Mouse (Mus musculus) G1E (cell line): ENCODE measurements around the gene Fndc11. TPM values are rescaled to one million over a fixed set of nuclear protein-coding genes. Genes with fewer than 3 reads are reported as not detected.

Experiments used
- ATAC-seq: 2 replicates; pipeline ENCODE4 v1.8.0; 2016; ENCODE audit warnings: mild to moderate bottlenecking; ENCODE audit not compliant: insufficient number of reproducible peaks, poor library complexity, low FRiP score, severe bottlenecking; ENCODE audit errors: extremely low read depth
- DNase-seq: peaks from one replicate; pipeline ENCODE4 v3.0.0; 2012; ENCODE audit warnings: low spot score
- H3K27me3 ChIP-seq: 2 replicates; pipeline ENCODE4 v1.6.1; 2012; ENCODE audit warnings: mild to moderate bottlenecking, low read length, inconsistent platforms; ENCODE audit not compliant: insufficient read depth
- H3K36me3 ChIP-seq: replicated peaks from 2 replicates; pipeline ENCODE3; 2012; ENCODE audit warnings: mild to moderate bottlenecking, inconsistent platforms
- H3K4me1 ChIP-seq: 2 replicates; pipeline ENCODE4 v1.6.1; 2012; ENCODE audit warnings: low read depth, low read length, inconsistent platforms, mixed read lengths; ENCODE audit not compliant: insufficient read depth
- H3K4me3 ChIP-seq: 2 replicates; pipeline ENCODE4 v1.5.1; 2012; ENCODE audit warnings: low read depth, mild to moderate bottlenecking, inconsistent platforms, low read length, moderate library complexity, mixed read lengths
- H3K9me3 ChIP-seq: replicated peaks from 2 replicates; pipeline ENCODE4 v1.6.1; 2012; ENCODE audit warnings: inconsistent platforms
- CTCF ChIP-seq: IDR thresholded peaks from 2 replicates; pipeline ENCODE4 v1.5.1; 2012; ENCODE audit warnings: low read depth, low read length, inconsistent platforms, mixed read lengths
- GATA1 ChIP-seq: IDR thresholded peaks from 2 replicates; pipeline ENCODE4 v1.6.1; 2012; ENCODE audit warnings: borderline replicate concordance, low read length, inconsistent platforms, mixed read lengths
- GATA2 ChIP-seq: IDR thresholded peaks from 2 replicates; pipeline ENCODE4 v1.6.1; 2012; ENCODE audit warnings: low read depth, low read length, inconsistent platforms, borderline replicate concordance
- POLR2AphosphoS5 ChIP-seq: IDR thresholded peaks from 2 replicates; pipeline ENCODE4 v1.6.1; 2012; ENCODE audit warnings: low read depth, low read length, inconsistent platforms; ENCODE audit not compliant: insufficient replicate concordance
- TAL1 ChIP-seq: conservative IDR thresholded peaks from 2 replicates; pipeline ENCODE4 v1.6.1; 2012; ENCODE audit warnings: low read depth, low read length, inconsistent platforms, mixed read lengths
- polyA plus RNA-seq: library from polyadenylated mRNA; stranded (reverse); fragments of >175 nt; gene quantifications from 2 replicates; pipeline ENCODE4 v1.2.3, GENCODE M21; 2012
- total RNA-seq, 2 experiments: library from RNA; stranded (forward) in 1 of 2; stranded (reverse) in 1 of 2; fragments of 200-1000 nt in 1 of 2; fragments of >200 nt in 1 of 2; fragmentation: Nextera tagmentation in 1 of 2; gene quantifications; 2 replicates each; pipeline ENCODE4 v1.2.3; 2014 to 2017

Gene Fndc11
- not detected in 2 replicates for total RNA-seq (2014; fragmentation: Nextera tagmentation)
- total RNA-seq (2017): 0.23 TPM in 1 of 2 replicates, not detected in the other
- polyA plus RNA-seq: not detected in 2 replicates

DNA sequence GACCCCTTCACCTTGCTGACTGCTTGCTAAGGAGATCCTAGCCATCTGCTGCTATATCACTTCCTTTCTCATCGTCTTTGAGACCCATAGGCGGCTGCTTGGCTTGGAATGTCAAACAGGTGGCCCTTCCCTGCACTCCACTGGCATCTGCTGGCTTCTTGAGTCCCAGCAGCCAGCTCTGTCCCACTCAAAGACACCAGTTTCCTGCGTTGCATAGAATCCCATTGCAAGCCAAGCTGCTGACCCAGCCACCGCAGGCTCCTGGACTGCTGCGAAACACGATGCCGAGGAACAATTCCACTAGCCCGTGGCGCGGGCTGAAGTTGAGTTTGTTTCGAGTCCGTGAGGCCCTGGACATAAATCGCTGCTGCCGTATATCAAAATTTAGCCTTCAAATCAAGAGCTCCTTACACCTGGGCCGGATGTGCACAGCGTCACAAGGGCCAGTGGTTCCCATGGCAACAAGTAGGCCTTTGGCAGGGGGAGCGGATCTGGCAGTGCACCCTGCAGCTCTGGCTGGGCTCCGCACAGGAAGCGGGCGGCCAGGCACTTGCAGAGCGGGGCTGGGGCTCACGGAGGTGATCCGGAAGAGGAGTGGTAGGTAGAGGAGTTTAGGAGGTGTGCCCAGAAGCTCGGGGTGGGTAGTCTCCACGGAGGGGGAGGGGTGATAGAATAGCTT lies at the start of gene Fndc11:
TSS of gene Fndc11 (plus strand) at position 476 of the 679 bp plus-strand sequence.
- H3K4me1 ChIP-seq: no peaks in the 10 kb centered on the region
- no peak for DNase-seq
- TF ChIP-seq TAL1: no peak
- no peak for TF ChIP-seq POLR2AphosphoS5
- TF ChIP-seq GATA1: no peak
- no peak for TF ChIP-seq CTCF
- TF ChIP-seq GATA2: no peak
- peaks cover 19% of the 10 kb centered on the region for H3K27me3 ChIP-seq
- ATAC-seq: no peak
- no peak within 1 kb of the TSS for H3K4me3 ChIP-seq
- H3K36me3 ChIP-seq: no peaks in the 10 kb centered on the region
- no peaks in the 10 kb centered on the region for H3K9me3 ChIP-seq

GRCm38 (mm10) chr2:181174646-181175045 lies 45.2 kb upstream of the Fndc11 start:
- no peaks in the 10 kb centered on the region for H3K36me3 ChIP-seq
- no peak for ATAC-seq
- TF ChIP-seq GATA1 (no peak), POLR2AphosphoS5 (no peak), CTCF (no peak), GATA2 (no peak), TAL1 (no peak)
- no peaks in the 10 kb centered on the region for H3K9me3 ChIP-seq
- H3K4me1 ChIP-seq: no peaks in the 10 kb centered on the region
- no peak overlapping the region for H3K4me3 ChIP-seq
- H3K27me3 ChIP-seq: peaks cover 4% of the 10 kb centered on the region
- no peak for DNase-seq

DNA sequence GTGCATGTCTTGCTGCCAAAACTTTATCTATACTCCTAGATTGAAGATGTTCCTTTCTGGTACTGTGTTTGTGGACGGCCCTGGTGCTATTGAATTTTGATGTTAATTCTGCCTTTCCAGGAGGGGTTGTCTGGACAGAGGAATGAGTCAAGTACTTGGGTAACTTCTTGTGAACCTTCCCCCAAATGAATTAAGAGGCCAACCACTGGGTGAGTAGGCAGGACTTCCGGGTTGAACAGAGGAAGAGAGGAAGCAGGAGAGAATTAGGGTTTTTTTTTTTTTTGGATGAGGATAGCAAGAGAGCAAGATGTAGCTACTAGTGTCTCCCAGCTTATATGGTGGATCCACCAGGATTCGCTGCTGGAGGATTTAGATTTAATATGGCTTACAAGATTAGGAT lies 41.8 kb upstream of the Fndc11 start:
- peaks cover 8% of the 10 kb centered on the region for H3K27me3 ChIP-seq
- ATAC-seq: no peak
- no peak for TF ChIP-seq TAL1
- TF ChIP-seq GATA2: no peak
- no peak for TF ChIP-seq CTCF
- TF ChIP-seq GATA1: no peak
- TF ChIP-seq POLR2AphosphoS5: no peak
- H3K36me3 ChIP-seq: no peaks in the 10 kb centered on the region
- no peak overlapping the region for H3K4me3 ChIP-seq
- no peaks in the 10 kb centered on the region for H3K9me3 ChIP-seq
- no peak for DNase-seq
- no peaks in the 10 kb centered on the region for H3K4me1 ChIP-seq

GRCm38 (mm10) chr2:181178471-181178870 lies 41.3 kb upstream of the Fndc11 start:
- H3K36me3 ChIP-seq: no peaks in the 10 kb centered on the region
- no peaks in the 10 kb centered on the region for H3K4me1 ChIP-seq
- no peak overlapping the region for H3K4me3 ChIP-seq
- no peak for ATAC-seq
- H3K9me3 ChIP-seq: no peaks in the 10 kb centered on the region
- TF ChIP-seq POLR2AphosphoS5 (no peak), GATA2 (no peak), CTCF (no peak), GATA1 (no peak), TAL1 (no peak)
- peaks cover 8% of the 10 kb centered on the region for H3K27me3 ChIP-seq
- DNase-seq: no peak

GRCm38 (mm10) chr2:181180898-181181297 lies 38.9 kb upstream of the Fndc11 start:
- DNase-seq: no peak
- H3K4me1 ChIP-seq: no peaks in the 10 kb centered on the region
- H3K9me3 ChIP-seq: no peaks in the 10 kb centered on the region
- no peak for ATAC-seq
- no peaks in the 10 kb centered on the region for H3K36me3 ChIP-seq
- H3K4me3 ChIP-seq: no peak overlapping the region
- TF ChIP-seq CTCF (no peak), TAL1 (no peak), GATA1 (no peak), POLR2AphosphoS5 (no peak), GATA2 (no peak)
- peaks cover 15% of the 10 kb centered on the region for H3K27me3 ChIP-seq

- Histone ChIP-seq H3K36me3 (peaks cover 17% of the 10 kb centered on the region), H3K27me3 (peaks cover 8% of the 10 kb centered on the region; the same call in 1 of the 2 replicates), H3K9me3 (no peaks in the 10 kb centered on the region), H3K4me3 (peak overlapping the region; percentile 86), H3K4me1 (peaks cover 24% of the 10 kb centered on the region)
- DNase-seq: peak; percentile 75
- ATAC-seq: peak; percentile 65
- TF ChIP-seq CTCF (peak; percentile 98), GATA1 (no peak)
These were observed 33.2 kb upstream of the Fndc11 start for GRCm38 (mm10) chr2:181186635-181187034.
